Mouse (Mus musculus): ENCODE measurements around the gene Mthfd1l. TPM values are rescaled to one million over a fixed set of nuclear protein-coding genes. Genes with fewer than 3 reads are reported as not detected.

Mthfd1l gene
- total RNA-seq, 2 experiments from 2014 or later, result 14.6 to 15.1 TPM

DNA sequence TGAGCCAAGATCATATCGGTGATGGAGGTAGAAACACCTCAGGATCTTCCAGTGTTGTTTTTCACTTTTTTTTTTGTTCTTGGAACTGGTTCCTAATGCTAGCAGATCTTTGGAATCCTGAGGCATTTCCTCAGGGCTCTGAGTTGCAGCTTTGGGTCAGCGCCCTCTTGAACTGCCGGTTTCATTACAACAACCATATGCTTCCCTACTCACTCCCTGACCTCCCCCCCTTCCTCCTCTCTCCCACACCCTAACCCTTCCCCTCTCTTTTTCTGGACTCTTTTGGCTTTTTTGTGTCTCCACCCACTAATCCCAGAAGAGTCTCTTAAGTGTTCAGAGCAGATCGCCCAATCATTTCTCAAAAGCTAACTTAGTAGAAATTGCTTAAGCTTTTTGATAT is 156.0 kb downstream of the Mthfd1l start:
- DNase-seq (ENCODE audit: extremely low spot score in 1 of 2, low spot score in 2 of 2), result no peak
- intact Hi-C loops (cut with DNase I), result no loop called here

DNA sequence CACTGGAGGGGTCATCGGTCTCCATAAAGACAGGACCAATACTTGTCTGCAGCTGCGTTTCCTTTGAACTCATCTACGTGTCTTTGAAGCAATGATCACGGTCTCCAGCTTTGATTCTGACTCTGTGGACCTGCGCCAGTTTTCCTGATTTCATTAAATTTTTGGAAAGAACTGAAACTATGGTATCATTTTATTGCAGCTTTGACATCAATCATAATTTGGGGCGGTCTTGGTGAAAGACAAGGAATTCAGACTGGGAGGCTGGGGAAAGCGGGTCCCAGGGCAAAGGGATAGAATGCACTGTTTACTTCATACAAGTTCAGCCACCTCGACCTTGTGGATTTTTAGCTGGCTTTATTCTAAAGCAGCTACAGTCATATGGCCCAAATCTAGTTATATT is 156.5 kb downstream of the Mthfd1l start:
- intact Hi-C loops (cut with DNase I), result no loop called here
- no peak for DNase-seq (ENCODE audit: extremely low spot score in 1 of 2, low spot score in 2 of 2)

DNA sequence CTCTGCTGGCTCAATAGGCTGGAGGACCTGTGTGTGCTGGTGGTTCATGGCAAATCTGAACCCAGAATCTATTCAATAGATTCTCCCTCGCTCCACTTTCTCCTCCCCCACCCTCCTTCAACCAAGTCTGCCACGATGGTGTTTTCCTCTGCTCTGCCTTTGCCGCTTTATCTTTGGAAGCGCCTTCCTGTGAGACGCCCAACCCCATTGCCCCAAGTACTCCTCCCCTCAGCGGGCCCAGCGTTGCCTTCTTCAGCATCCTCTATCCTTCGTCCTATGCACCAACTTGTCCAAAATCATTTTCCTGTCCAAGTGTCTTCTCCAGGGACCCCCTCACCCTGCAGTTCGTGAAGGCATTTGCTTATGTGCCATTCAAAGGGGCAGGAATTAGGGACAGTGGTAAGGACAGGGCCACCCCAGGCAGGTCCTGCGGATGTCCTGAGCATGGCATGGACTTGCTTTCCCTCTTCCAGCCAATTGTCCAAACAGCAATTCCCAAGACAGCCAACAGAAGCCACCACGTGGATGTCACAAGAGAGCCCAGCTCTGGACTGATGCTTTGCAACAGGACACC is 157.2 kb downstream of the Mthfd1l start:
- DNase-seq (ENCODE audit: extremely low spot score in 1 of 2, low spot score in 2 of 2), result no peak
- intact Hi-C loops (cut with DNase I), result no loop called here

DNA sequence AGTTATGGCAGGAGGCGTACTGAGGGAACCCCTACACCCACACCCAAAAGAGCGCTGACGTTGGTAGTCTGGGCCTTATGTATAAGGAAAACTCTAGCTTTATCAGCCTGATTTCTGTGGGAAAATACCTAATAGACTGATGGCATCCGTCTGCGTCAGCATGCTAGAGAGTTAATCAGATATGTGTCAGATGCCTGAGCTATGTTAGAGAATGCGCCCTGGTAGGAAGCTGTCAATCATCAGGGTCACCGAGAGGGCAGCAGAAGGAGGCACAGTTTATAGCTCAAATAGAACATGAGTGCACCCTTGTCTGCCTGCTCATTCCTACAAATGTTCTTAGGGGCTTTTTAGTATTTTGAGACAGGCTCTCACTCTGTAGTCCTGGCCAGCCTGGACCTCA is 159.8 kb downstream of the Mthfd1l start:
- intact Hi-C loops (cut with DNase I), result no loop called here

DNA sequence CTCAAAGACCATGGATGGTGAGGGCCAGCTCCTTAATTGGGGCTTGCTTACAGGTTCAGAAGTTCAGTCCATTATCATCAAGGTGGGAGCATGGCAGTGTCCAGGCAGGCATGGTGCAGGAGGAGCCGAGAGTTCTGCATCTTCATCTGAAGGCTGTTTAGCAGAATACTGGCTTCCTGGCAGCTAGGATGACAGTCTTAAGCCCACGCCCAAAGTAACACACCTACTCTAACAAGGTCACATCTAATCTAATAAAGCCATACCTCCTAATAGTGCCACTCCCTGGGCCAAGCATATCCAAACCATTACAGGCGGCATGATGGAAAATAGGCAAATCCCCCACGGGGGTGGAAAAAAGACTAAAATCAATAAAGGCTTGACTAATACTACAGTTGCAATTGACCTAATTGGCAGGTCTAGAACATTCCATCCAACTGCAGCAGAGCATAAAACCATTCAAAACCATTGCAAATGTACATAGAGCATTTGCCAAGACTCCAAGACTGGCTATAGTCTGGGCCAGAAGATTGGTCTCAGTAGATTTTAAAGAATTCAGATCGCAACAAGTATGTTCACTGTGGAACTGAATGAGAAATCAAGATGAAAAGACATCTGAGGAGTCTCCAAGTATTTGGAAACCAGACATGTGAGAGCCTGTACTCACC is 162.3 kb downstream of the Mthfd1l start:
- intact Hi-C loops (cut with DNase I), result no loop called here
- DNase-seq (ENCODE audit: extremely low spot score in 1 of 2, low spot score in 2 of 2), result no peak

More for the DNA sequence above, 159.8 kb downstream of the Mthfd1l start:
- DNase-seq (ENCODE audit: extremely low spot score in 1 of 2, low spot score in 2 of 2), result no peak

DNA sequence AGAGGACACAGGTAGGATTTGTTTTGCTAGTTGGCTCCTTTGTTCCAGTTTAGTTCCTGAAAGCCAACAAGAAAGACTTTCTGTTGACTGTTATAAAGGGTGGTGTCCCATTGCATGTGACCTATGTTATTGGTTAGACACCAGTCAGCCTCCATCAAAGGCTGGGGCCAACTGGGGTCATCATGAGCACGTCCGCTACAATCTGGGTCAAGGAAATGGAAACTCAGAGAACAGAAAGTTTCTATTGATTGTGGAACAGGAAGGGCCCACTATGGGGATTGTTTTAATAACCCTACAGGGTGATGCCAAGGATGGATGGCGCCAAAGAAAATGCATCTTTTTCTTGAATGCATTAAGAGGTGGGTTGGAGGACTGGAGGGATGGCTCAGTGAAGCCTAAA is 166.6 kb downstream of the Mthfd1l start:
- peak in 1 of 2 experiments; percentile 47 for DNase-seq (ENCODE audit: extremely low spot score in 1 of 2, low spot score in 2 of 2)
- intact Hi-C loops (cut with DNase I), result no loop called here

DNA sequence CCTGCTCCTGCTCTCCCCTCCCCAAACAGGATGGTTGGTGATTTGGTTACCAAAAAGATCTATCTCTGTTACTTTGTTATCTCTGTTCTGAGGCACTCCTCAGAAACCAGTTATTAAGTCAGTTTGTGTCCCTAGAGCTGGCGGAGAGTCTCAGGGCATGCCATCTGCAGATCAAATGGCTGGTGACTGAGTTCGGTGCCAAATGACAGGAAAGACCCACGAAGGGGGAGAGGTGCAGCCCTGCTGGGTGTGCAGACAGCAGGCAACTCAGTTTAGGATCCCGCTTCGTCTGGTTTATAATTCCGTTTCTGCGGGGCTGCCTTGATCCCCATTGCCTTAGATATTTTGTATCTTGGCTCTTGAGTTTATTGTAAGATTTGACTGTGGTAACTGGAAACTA is 168.8 kb downstream of the Mthfd1l start:
- no peak for DNase-seq (ENCODE audit: extremely low spot score in 1 of 2, low spot score in 2 of 2)
- intact Hi-C loops (cut with DNase I), result no loop called here

DNA sequence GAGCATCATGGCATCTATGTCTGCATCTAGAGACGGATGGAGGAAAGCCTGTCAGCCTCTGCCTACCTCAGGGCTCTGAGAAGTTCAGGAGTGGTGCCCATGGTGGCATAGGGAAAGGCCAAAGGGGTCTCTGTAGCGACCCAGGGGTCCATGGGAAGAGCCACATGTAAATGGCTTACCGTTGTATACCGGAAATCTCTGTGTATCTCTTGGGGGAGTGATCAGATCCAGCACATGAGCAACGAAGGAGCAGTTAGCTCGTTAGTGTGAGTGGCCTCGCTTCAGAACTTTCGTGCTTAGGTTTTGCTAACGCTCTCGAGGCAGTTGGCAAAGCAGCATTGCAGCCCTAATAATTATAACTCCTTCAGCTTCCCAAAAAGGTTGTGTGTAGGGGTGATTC is 169.9 kb downstream of the Mthfd1l start:
- intact Hi-C loops (cut with DNase I), result no loop called here
- DNase-seq (ENCODE audit: extremely low spot score in 1 of 2, low spot score in 2 of 2), result no peak

DNA sequence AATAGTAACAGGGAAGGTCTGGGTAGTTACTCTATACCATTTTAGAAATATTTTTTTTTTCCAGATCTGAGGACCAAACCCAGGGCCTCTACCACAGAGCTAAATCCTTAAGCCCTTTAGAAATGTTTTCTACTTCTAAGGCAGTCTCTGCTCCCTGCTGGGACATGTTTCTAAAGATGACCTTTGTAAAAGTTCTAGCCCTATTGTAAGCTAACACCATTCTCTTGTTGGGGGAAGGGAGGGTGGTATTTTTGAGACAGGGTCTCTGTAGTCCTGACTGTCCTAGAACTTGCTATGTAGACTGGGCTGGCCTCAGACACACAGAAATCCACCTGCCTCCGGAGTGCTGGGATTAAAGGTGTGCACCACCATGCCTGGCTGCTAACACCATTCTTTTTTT is 170.5 kb downstream of the Mthfd1l start:
- intact Hi-C loops (cut with DNase I), result no loop called here
- no peak for DNase-seq (ENCODE audit: extremely low spot score in 1 of 2, low spot score in 2 of 2)

DNA sequence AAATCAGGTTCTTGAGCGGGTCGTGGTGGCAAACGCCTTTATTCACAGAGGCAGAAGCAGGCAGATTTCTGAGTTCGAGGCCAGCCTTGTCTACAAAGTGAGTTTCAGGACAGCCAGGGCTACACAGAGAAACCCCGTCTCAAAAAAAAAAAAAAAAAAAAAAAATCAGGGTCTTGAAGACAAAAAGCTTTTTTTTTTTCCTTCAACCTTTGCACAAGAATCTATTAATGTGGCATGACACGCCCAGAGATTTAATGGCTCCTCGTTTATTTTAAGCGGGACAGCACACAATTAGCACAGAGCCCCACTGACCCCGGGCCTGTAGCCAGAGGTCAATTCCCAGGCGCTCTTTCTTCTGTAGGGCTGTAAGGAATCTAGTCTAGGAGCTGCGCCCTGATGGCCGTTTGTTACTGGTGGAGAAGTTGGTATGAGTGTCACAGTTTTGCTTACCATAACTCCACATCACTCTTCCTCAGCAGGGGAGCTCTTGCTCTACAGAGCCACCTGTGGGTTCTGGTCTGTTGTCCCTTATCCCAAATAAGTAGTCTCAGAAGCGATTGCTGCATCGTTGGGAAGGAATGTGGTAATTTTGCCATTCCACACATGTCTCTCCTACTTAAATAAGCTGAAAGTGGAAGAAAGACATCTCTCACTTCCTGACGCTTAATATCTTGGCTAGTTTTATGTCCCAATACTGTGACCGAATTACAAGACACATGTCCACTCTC is 172.3 kb downstream of the Mthfd1l start:
- no peak for DNase-seq (ENCODE audit: extremely low spot score in 1 of 2, low spot score in 2 of 2)
- intact Hi-C loops (cut with DNase I), result no loop called here

DNA sequence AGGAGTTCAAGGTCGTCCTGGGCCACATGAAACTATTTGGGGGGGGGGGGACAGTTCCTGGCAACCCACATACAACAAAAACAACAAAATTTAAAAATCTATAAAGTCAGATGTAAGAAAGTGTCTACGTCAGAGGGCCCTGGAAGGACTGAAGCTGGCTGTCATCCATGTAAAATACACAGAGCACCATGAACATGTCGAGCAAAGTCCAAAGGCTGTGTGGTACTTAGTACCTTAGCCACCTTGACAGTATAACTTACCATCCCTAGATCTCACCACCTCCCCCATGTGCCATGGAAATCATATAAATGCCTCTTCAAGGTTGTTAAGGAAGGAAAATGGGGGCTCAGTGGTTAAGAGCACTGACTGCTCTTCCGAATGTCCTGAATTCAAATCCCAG is 174.0 kb downstream of the Mthfd1l start:
- intact Hi-C loops (cut with DNase I), result no loop called here

DNA sequence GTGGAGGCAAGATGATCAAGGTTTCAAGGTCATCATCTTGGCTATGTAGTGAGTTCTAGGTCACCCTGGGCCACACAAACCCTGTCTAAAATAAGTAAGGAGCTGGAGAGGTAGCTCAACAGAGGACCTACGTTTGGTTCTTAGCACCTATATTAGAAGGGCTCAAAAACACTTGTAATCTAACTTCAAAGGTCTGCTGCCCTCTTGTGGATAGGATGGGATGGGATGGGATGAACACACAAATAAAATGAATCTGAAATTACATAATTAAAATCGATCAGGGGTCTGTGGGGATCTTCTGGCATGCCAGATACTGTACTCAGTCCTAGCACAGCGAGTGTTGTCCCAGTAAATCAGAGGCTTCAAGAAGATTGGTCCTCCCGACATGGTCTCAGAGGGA is 178.2 kb downstream of the Mthfd1l start:
- intact Hi-C loops (cut with DNase I), result no loop called here
- DNase-seq (ENCODE audit: extremely low spot score in 1 of 2, low spot score in 2 of 2), result no peak

More for the DNA sequence above, 174.0 kb downstream of the Mthfd1l start:
- DNase-seq (ENCODE audit: extremely low spot score in 1 of 2, low spot score in 2 of 2), result no peak

DNA sequence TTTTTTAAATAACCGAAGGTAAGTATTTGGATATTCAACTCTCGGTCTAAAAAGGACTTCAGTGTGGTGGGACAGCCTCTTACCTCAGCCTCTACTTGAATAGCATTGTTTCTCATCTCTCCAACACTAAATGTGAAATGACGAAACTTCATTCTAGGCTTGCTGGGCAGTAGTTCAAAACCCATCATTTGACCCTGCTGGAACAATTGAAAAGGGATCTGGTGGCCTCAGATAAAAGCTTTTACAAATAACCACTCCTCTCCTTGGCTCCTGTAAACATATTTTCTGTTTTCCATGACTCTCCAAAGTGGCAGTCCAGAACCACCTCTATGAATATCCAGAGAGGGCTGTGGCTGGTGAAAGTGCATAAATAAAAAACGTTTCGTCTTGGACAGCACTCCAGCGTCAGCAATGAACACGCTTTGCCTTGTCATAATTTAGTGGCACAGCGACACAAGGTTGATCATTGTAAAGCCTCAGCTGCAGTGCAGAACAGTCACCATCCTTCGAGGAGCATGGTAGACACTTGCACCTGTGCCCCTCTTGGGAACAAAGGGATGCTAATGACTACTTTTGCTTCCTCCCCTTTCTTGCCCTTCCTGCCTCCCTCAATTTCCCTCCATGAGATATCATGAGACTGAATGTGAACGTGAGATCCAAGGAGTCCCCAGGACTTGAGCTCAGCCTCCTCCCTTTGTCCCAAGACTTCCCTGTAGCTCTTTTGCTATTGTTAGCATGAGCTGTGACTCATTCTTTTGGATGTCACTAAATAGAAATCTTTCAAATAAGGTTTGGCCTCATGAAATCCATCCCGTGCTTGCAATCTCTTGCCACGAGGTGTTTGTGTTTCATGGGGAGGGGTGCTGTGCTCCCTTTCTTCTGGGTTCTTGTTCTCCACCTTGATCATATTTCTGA is 179.2 kb downstream of the Mthfd1l start:
- intact Hi-C loops (cut with DNase I), result no loop called here

DNA sequence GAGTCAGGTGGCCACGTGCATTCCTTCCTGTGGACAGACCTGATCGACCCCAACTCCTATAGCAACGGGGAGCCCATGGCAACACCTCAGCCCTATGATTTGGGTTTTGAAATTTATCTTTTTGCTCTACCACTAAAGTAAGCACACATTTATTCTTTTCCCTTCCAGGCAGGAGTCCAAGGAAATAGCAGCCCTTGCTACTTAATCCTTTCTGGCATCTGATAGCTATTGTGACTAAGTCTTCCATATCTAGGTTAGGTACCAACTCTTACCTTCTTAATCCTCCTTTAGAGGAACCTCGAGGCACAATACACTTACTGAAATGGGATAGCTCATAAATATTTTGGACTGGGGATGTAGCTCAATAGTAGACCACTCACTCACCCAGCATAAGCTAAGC is 180.1 kb downstream of the Mthfd1l start:
- intact Hi-C loops (cut with DNase I), result no loop called here
- DNase-seq (ENCODE audit: extremely low spot score in 1 of 2, low spot score in 2 of 2), result no peak

More for the DNA sequence above, 179.2 kb downstream of the Mthfd1l start:
- no peak for DNase-seq (ENCODE audit: extremely low spot score in 1 of 2, low spot score in 2 of 2)

DNA sequence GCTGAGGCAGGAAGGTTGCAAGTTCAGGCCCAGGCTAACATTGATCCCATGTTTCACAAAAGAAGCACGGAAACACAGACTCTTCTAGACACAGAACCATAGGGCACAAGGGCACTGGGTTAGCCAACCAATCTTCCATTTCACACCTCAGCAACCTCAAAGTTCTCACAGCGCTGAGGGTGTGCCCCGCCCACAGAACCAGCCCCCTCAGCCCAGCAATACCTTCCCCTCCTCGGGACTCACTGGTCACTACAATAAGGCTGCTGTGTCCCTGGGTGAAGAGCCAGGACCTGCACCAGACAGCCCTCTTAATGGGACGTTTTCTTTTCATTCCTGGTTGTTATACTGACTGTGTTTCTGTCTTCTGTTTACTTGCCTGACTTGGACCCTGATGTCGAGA is 181.1 kb downstream of the Mthfd1l start:
- DNase-seq (ENCODE audit: extremely low spot score in 1 of 2, low spot score in 2 of 2), result no peak
- intact Hi-C loops (cut with DNase I), result no loop called here

DNA sequence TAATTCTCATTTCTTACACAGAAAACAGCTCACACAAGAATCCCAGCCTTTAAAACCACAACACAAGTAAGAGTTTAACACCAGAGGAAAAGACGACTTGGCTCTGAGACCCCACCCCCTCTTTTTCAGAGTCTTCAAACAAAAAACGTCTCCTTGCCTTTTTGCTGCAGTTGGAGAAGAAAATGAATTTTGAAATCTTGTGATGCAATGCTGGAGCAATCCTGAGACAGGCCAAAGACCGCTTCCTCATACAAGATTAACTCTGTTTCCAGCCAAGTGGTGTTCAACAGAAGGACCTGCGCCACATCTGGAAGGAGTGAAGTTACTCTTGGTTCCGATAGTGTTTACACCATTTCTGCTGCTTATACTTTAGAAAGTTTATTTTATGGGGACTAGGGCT is 182.6 kb downstream of the Mthfd1l start:
- intact Hi-C loops (cut with DNase I), result no loop called here
- DNase-seq (ENCODE audit: extremely low spot score in 1 of 2, low spot score in 2 of 2), result no peak

DNA sequence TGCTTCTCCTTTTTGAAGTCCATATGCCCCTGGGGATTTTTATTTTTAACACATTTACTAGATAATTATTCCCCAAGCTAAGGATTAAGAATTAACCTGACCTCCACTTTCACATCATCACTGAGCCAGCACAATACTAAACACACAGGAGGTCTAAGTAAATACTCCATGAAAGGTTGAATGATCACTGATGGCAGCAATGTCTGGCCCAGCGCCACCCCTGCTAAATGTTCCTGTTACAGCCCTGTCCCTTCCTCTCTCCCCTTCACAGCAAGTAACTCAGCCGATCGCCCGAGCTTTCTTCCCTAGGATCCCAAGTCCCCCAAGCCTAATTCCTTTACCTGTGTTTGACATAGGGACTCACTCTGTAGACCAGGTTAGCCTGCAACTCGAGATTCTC is 185.6 kb downstream of the Mthfd1l start:
- intact Hi-C loops (cut with DNase I), result no loop called here

DNA sequence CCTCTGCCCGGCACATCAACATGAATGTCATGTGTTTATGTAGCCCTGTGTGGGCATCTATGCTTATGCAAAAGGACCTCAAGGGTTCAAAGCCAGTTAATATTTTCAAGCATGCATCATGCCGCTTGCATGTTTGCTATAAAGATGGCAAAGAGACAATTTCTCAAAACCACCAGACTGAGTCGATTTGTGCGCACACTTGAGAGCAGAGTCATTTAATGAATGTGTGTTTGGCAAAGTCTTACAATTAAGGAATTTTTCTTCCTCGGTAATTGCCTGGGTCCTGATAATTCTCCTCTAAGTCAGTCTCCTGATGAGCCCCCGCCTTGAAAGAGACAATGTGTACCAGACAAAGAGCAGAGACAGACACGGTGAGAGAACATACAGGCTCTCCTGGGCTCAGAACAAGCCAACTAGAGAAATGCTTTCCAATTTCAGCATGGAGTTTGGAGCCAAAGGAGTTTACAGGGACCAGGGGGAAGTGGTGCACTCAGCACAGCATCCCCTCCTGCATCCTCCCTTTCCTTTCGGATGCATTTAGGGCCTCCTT is 186.7 kb downstream of the Mthfd1l start:
- no peak for DNase-seq (ENCODE audit: extremely low spot score in 1 of 2, low spot score in 2 of 2)
- intact Hi-C loops (cut with DNase I), result no loop called here

More for the DNA sequence above, 185.6 kb downstream of the Mthfd1l start:
- DNase-seq (ENCODE audit: extremely low spot score in 1 of 2, low spot score in 2 of 2), result no peak

DNA sequence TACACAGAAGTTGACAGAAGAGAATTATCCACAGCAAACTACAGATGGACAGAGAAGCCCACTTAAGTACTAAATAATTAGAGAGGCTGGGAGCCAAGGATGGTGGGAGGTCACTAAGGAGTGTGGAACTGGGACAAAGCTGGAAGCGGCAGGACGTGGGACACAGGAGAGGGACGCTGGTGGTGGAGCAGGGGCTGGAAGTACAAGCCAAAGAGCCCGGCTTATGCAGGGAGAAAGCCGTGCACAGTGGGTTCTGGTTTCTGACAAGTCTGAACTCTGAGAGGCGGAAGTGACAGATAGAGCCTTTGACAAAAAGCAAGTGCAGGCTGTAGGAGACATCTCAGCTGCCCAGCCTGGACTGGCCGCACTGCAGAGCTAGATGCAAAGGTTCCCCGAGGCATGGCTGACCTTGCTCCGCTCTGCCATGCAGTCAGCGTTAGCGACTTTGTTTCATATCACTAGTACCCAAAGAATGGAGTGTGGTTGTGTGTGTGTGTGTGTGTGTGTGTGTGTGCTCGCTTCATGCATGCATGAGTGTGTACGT is 187.4 kb downstream of the Mthfd1l start:
- no peak for DNase-seq (ENCODE audit: extremely low spot score in 1 of 2, low spot score in 2 of 2)
- intact Hi-C loops (cut with DNase I), result no loop called here
